Mouse (Mus musculus): Measurements from ENCODE around the gene Cic. TPM values are rescaled to one million over a fixed set of nuclear protein-coding genes. Genes with fewer than 3 reads are reported as not detected.

The Cic gene
- polyA plus RNA-seq, 2 experiments = 48.9 to 155 TPM

GRCm38 (mm10) chr7:25271651-25272444, 4.3 kb downstream of the Cic start:
- no peak for TF ChIP-seq POLR2A (IDR thresholded peaks at IDR 0.05; ENCODE audit: borderline replicate concordance, extremely low read depth, insufficient read depth, insufficient read length)
- Histone ChIP-seq H3K27ac (replicated peaks; ENCODE audit: low read depth, low read length) (no peak overlapping the region), H3K27me3 (ENCODE audit: control insufficient read depth, insufficient read depth, low read length) (no peaks in the 10 kb centered on the region), H3K4me2 (replicated peaks; ENCODE audit: low read depth, low read length, severe bottlenecking) (no peak overlapping the region), H3K9ac (ENCODE audit: low read depth, low read length, severe bottlenecking) (no peak overlapping the region), H3K9me3 (ENCODE audit: control insufficient read depth, low read length) (no peaks in the 10 kb centered on the region), H3K4me3 (replicated peaks; ENCODE audit: low read length) (no peak overlapping the region), H3K4me1 (ENCODE audit: control insufficient read depth, insufficient read depth, low read length) (peaks cover 34% of the 10 kb centered on the region), H3K36me3 (ENCODE audit: control insufficient read depth, insufficient read depth, low read length) (peaks cover 42% of the 10 kb centered on the region)
- DNase-seq (ENCODE audit: low spot score) (no peak), ATAC-seq (ENCODE audit: low FRiP score, low read depth) (no peak)
- WGBS = 89% methylated on average over 30 of the region's 30 CpGs

- no peaks in the 10 kb centered on the region for H3K9me3 ChIP-seq (ENCODE audit: control insufficient read depth, low read length)
- H3K9ac ChIP-seq (ENCODE audit: low read depth, low read length, severe bottlenecking) = 0 out of 2 replicates have a peak overlapping the region, but pooled peaks have one; percentile 4
- no peak overlapping the region for H3K4me2 ChIP-seq (replicated peaks; ENCODE audit: low read depth, low read length, severe bottlenecking)
- no peak for TF ChIP-seq POLR2A (IDR thresholded peaks at IDR 0.05; ENCODE audit: borderline replicate concordance, extremely low read depth, insufficient read depth, insufficient read length)
- no peak overlapping the region for H3K4me3 ChIP-seq (replicated peaks; ENCODE audit: low read length)
- DNase-seq (ENCODE audit: low spot score) (no peak), ATAC-seq (ENCODE audit: low FRiP score, low read depth) (no peak)
- H3K4me1 ChIP-seq (ENCODE audit: control insufficient read depth, insufficient read depth, low read length) = peaks cover 39% of the 10 kb centered on the region
- H3K27me3 ChIP-seq (ENCODE audit: control insufficient read depth, insufficient read depth, low read length) = no peaks in the 10 kb centered on the region
- WGBS = 91% methylated on average over 38 of the region's 38 CpGs
- peaks cover 42% of the 10 kb centered on the region for H3K36me3 ChIP-seq (ENCODE audit: control insufficient read depth, insufficient read depth, low read length)
- H3K27ac ChIP-seq (replicated peaks; ENCODE audit: low read depth, low read length) = no peak overlapping the region
Observed at GRCm38 (mm10) chr7:25272445-25273258, 5.1 kb downstream of the Cic start.

- H3K4me1 ChIP-seq (ENCODE audit: control insufficient read depth, insufficient read depth, low read length) = peaks cover 41% of the 10 kb centered on the region
- no peak overlapping the region for H3K4me3 ChIP-seq (replicated peaks; ENCODE audit: low read length)
- DNase-seq (ENCODE audit: low spot score) (no peak), ATAC-seq (ENCODE audit: low FRiP score, low read depth) (no peak)
- 89% methylated on average over 18 of the region's 22 CpGs for WGBS
- no peak overlapping the region for H3K9ac ChIP-seq (ENCODE audit: low read depth, low read length, severe bottlenecking)
- H3K27me3 ChIP-seq (ENCODE audit: control insufficient read depth, insufficient read depth, low read length) = no peaks in the 10 kb centered on the region
- TF ChIP-seq POLR2A (IDR thresholded peaks at IDR 0.05; ENCODE audit: borderline replicate concordance, extremely low read depth, insufficient read depth, insufficient read length) = no peak
- H3K27ac ChIP-seq (replicated peaks; ENCODE audit: low read depth, low read length) = no peak overlapping the region
- H3K4me2 ChIP-seq (replicated peaks; ENCODE audit: low read depth, low read length, severe bottlenecking) = no peak overlapping the region
- H3K9me3 ChIP-seq (ENCODE audit: control insufficient read depth, low read length) = no peaks in the 10 kb centered on the region
- peaks cover 42% of the 10 kb centered on the region for H3K36me3 ChIP-seq (ENCODE audit: control insufficient read depth, insufficient read depth, low read length)
Observed at GRCm38 (mm10) chr7:25273259-25274241, 6.0 kb downstream of the Cic start.

DNA sequence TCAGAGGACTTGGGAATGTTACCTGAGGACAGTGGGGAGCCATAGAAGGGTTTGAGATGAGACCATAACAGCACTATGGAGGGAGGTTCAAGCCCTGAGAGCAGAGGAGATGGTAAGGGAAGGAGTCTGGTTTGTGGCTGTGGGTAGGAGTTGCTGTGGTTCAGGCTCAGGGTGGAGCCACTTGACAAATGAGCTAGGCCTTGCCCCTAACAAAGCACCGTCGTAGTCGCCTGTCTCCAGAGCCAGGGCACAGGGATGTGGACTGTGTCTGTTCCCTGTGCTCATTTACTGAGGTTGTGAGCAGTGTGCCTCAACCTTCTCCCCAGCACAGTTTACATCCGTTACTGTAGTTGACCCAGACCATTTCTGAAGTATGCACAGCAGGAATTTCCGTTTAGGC, 7.1 kb downstream of the Cic start:
- no peak for TF ChIP-seq POLR2A (IDR thresholded peaks at IDR 0.05; ENCODE audit: borderline replicate concordance, extremely low read depth, insufficient read depth, insufficient read length)
- no peak overlapping the region for H3K4me2 ChIP-seq (replicated peaks; ENCODE audit: low read depth, low read length, severe bottlenecking)
- DNase-seq (ENCODE audit: low spot score) = no peak
- WGBS = 45% methylated on average over 5 of the region's 5 CpGs
- ATAC-seq (ENCODE audit: low FRiP score, low read depth) = no peak
- no peaks in the 10 kb centered on the region for H3K9me3 ChIP-seq (ENCODE audit: control insufficient read depth, low read length)
- H3K27ac ChIP-seq (replicated peaks; ENCODE audit: low read depth, low read length) = no peak overlapping the region
- no peak overlapping the region for H3K4me3 ChIP-seq (replicated peaks; ENCODE audit: low read length)
- peaks cover 34% of the 10 kb centered on the region for H3K4me1 ChIP-seq (ENCODE audit: control insufficient read depth, insufficient read depth, low read length)
- H3K27me3 ChIP-seq (ENCODE audit: control insufficient read depth, insufficient read depth, low read length) = no peaks in the 10 kb centered on the region
- 0 out of 2 replicates have a peak overlapping the region, but pooled peaks have one; percentile 25 for H3K9ac ChIP-seq (ENCODE audit: low read depth, low read length, severe bottlenecking)
- peaks cover 42% of the 10 kb centered on the region for H3K36me3 ChIP-seq (ENCODE audit: control insufficient read depth, insufficient read depth, low read length)

Data from limb, embryonic 14.5 days (tissue).